Mouse (Mus musculus): ENCODE measurements around the gene Defb42.

Gene Defb42

GRCm38 (mm10) chr14:63046691-63047090 lies at the start of gene Defb42:
Gene Defb42 (plus strand): TSS chr14:63046991.
- DNase-seq (ENCODE audit: low read depth, low spot score) = no peak

- no peak for DNase-seq (ENCODE audit: low read depth, low spot score)
Measured at GRCm38 (mm10) chr14:62997777-62998176, 49.0 kb upstream of the Defb42 start, which contains the start of gene Defb47. Gene Defb47 (plus strand): TSS chr14:62998077.

GRCm38 (mm10) chr14:62998977-62999376 lies 47.8 kb upstream of the Defb42 start:
- DNase-seq (ENCODE audit: low read depth, low spot score) = no peak

GRCm38 (mm10) chr14:63002588-63002987 lies 44.2 kb upstream of the Defb42 start:
- DNase-seq (ENCODE audit: low read depth, low spot score) = no peak

- no peak for DNase-seq (ENCODE audit: low read depth, low spot score)
Measured at GRCm38 (mm10) chr14:63011471-63011870, 35.3 kb upstream of the Defb42 start, which contains the start of gene Defb43. Gene Defb43 (plus strand): TSS chr14:63011771.

- DNase-seq (ENCODE audit: low read depth, low spot score) = no peak
Measured at GRCm38 (mm10) chr14:63013082-63013481, 33.7 kb upstream of the Defb42 start.

- no peak for DNase-seq (ENCODE audit: low read depth, low spot score)
Measured at GRCm38 (mm10) chr14:63014667-63015066, 32.1 kb upstream of the Defb42 start.

GRCm38 (mm10) chr14:63020524-63021156 lies 26.2 kb upstream of the Defb42 start:
- DNase-seq (ENCODE audit: low read depth, low spot score) = no peak

GRCm38 (mm10) chr14:63049910-63050370 lies 3.1 kb downstream of the Defb42 start, which contains the start of gene Defb30:
Gene Defb30 (minus strand): TSS chr14:63049960.
- no peak for DNase-seq (ENCODE audit: low read depth, low spot score)

GRCm38 (mm10) chr14:63050769-63051168 lies 4.0 kb downstream of the Defb42 start:
- no peak for DNase-seq (ENCODE audit: low read depth, low spot score)

GRCm38 (mm10) chr14:63054729-63055128 lies 7.9 kb downstream of the Defb42 start:
- peak; percentile 55 for DNase-seq (ENCODE audit: low read depth, low spot score)

GRCm38 (mm10) chr14:63060361-63060760 lies 13.6 kb downstream of the Defb42 start:
- DNase-seq (ENCODE audit: low read depth, low spot score) = no peak

GRCm38 (mm10) chr14:63062184-63062583 lies 15.4 kb downstream of the Defb42 start:
- DNase-seq (ENCODE audit: low read depth, low spot score) = no peak

- no peak for DNase-seq (ENCODE audit: low read depth, low spot score)
Measured at GRCm38 (mm10) chr14:63065391-63065790, 18.6 kb downstream of the Defb42 start.

GRCm38 (mm10) chr14:63066630-63067310 lies 20.0 kb downstream of the Defb42 start:
- peak; percentile 47 for DNase-seq (ENCODE audit: low read depth, low spot score)

- DNase-seq (ENCODE audit: low read depth, low spot score) = no peak
Measured at GRCm38 (mm10) chr14:63067708-63068107, 20.9 kb downstream of the Defb42 start.
